Mouse (Mus musculus) CD4-positive naive resting alpha-beta T cell, adult 76 days (primary cell): ENCODE data around the gene Lix1l. TPM values are rescaled to one million over a fixed set of nuclear protein-coding genes. Genes with fewer than 3 reads are reported as not detected.

Experiments
- total RNA-seq: library from RNA; stranded (reverse); gene quantifications from one replicate; pipeline ENCODE4 v1.2.4, GENCODE M21; 2023

Gene Lix1l
- total RNA-seq, result 0.44 TPM

GRCm38 (mm10) chr3:96600639-96601250 is at the start of gene Lix1l:
TSS of gene Lix1l (plus strand) at chr3:96601149.

DNA sequence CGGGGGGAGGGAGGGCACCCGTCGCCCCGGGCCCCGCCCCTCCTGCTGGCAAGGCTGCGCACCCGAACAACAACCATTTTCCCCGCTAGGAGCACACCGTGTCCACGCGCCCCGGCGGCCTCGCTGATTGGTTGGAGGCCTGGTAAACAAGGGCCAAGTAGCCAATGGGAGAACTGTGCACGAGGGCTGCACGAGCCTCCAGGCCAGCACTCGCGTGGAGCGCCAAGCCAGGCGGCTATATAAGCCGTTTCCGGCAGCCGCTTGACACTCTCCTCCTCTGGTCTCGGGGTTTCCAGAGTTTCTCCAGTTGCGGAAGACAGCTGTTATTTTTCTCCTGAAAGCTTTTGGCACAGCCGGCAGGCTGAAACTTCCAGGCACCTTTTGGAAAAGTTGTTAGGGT is 43.3 kb upstream of the Lix1l start, which contains the start of gene Txnip:
Gene Txnip (plus strand): TSS at position 264 of the 400 bp plus-strand sequence.

GRCm38 (mm10) chr3:96576690-96577541 is 24.0 kb upstream of the Lix1l start, which contains the start of gene Gm16253:
TSS of gene Gm16253 (plus strand) at chr3:96576984.

GRCm38 (mm10) chr3:96593790-96594560 is 7.0 kb upstream of the Lix1l start, which contains the start of gene Polr3gl:
TSS of gene Polr3gl (minus strand) at chr3:96594181.

GRCm38 (mm10) chr3:96596228-96596707 is 4.7 kb upstream of the Lix1l start, which contains the start of gene Ankrd34a:
TSS of gene Ankrd34a (plus strand) at chr3:96596636.

GRCm38 (mm10) chr3:96629729-96630600 is 29.0 kb downstream of the Lix1l start, which contains the start of gene Rbm8a:
TSS of gene Rbm8a (plus strand) at chr3:96629933.

GRCm38 (mm10) chr3:96634928-96635879 is 34.3 kb downstream of the Lix1l start, which contains the start of the genes Pex11b and Gm42957:
TSS of gene Pex11b (plus strand) at chr3:96635376.
TSS of gene Gm42957 (plus strand) at chr3:96635474.

DNA sequence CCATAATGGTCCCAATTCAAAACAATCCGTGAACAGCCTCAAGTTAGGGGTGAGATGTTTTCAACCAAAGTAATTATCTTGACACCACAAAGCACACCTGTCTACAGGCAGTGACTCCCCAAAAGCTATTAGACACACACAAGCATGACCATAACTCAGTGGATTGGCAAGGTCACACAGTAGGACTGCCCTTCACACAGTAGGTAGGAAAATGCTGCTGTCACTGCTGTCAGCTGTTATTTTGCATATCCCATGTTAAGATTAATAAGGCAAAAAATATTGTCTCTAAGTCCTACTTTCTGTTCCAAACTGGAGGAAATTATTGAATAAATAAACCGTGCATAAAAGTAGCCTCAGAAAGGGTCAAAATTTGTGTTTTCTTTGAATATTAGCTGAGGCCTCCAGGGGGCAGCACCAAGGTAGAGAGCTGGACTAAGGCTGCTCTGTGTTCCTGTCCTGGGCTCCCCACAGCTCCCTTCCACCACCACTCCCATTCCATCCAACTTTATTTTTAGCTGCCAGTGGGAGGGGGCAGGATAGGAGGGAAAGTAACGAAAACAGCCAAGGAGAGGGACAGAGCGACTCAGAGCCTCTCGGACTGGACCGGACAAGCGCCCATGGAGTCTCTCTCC is 44.2 kb downstream of the Lix1l start, which contains the start of gene Itga10:
Gene Itga10 (plus strand): TSS at position 567 of the 632 bp plus-strand sequence.

DNA sequence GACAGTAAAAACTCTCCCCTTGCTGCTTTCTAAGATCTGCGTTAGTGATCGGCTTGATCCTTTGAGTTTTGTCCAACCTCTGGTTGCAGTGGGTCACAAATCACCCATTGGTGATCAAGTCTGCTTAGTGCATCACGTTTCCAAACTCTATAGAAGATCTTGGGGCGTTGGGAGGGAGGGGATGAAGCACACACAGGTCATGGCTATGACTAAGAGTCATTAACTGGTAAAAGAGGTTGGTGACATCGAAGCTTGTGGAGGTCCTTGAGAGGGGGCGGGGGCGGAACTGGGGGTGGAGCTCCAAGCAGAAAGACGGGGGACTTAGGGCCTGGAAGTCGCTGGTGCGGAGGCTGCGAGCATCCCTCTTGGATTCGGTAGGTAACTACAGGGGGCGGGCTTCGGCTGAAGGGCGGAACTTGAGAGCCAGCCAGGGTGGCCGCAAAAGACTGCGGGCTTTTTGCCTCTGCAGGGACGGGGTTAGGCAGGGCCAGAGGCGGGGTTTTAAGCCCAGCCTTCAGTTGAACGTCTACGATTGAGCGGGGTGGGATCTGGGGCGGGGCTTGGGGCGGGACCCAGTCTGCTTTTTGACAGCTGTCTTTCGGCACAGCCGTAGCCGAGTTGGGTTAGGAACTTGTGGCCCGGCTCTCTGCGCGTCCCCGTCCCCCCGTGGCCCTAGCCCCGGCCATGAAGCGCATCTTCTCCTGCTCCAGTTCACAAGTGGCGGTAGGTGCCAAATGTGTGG is 68.9 kb downstream of the Lix1l start, which contains the start of gene Ankrd35:
Gene Ankrd35 (plus strand): TSS at position 405 of the 742 bp plus-strand sequence.

Other genes with a start within 250 kb of the Lix1l start
- gene BC107364, start 148.8 kb upstream of the Lix1l start, total RNA-seq, result not detected
- not detected for gene Hfe2, start 76.0 kb upstream of the Lix1l start, total RNA-seq
- 652 TPM for gene Txnip, start 43.2 kb upstream of the Lix1l start, total RNA-seq
- not detected for gene Gm16253, start 24.2 kb upstream of the Lix1l start, total RNA-seq
- 33.5 TPM for gene Polr3gl, start 7.0 kb upstream of the Lix1l start, total RNA-seq
- not detected for gene Ankrd34a, start 4.5 kb upstream of the Lix1l start, total RNA-seq
- gene Rbm8a, start 28.8 kb downstream of the Lix1l start, total RNA-seq, result 83.5 TPM
- 29.4 TPM for gene Pex11b, start 34.2 kb downstream of the Lix1l start, total RNA-seq
- 0.21 TPM for gene Gm42957, start 34.3 kb downstream of the Lix1l start, total RNA-seq
- gene Itga10, start 44.4 kb downstream of the Lix1l start, total RNA-seq, result 3.3 TPM
- not detected for gene Ankrd35, start 69.0 kb downstream of the Lix1l start, total RNA-seq
- 14.2 TPM for gene Pias3, start 95.2 kb downstream of the Lix1l start, total RNA-seq
- 0.97 TPM for gene Nudt17, start 107.4 kb downstream of the Lix1l start, total RNA-seq
- 58.2 TPM for gene Polr3c, start 126.5 kb downstream of the Lix1l start, total RNA-seq
- 48.9 TPM for gene Rnf115, start 126.5 kb downstream of the Lix1l start, total RNA-seq
- gene Pdzk1, start 228.1 kb downstream of the Lix1l start, total RNA-seq, result not detected
- gene Cd160, start 228.2 kb downstream of the Lix1l start, total RNA-seq, result 2.1 TPM